Mouse (Mus musculus) left cerebral cortex, postnatal 36 days (tissue): Measurements from ENCODE around the gene Klhdc8b. TPM values are rescaled to one million over a fixed set of nuclear protein-coding genes. Genes with fewer than 3 reads are reported as not detected.

ENCODE experiments used
- DNase-seq, 2 experiments: peaks; one replicate each; pipeline ENCODE4 v3.0.0; 2021 to 2022; ENCODE audit warnings: low spot score in 2 of 2, mixed read lengths in 1 of 2
- intact Hi-C: fragments of 180-260 bp; cut with DNase I; formaldehyde crosslinking; loops from one replicate; pipeline ENCODE4 v1.15.1; 2025
- total RNA-seq, 2 experiments: library from RNA; stranded (reverse); gene quantifications; 2 replicates each; pipeline ENCODE4 v1.2.3; 2021

Gene Klhdc8b
- total RNA-seq, 2 experiments from 2014 or later: 31.1 to 33.9 TPM

DNA sequence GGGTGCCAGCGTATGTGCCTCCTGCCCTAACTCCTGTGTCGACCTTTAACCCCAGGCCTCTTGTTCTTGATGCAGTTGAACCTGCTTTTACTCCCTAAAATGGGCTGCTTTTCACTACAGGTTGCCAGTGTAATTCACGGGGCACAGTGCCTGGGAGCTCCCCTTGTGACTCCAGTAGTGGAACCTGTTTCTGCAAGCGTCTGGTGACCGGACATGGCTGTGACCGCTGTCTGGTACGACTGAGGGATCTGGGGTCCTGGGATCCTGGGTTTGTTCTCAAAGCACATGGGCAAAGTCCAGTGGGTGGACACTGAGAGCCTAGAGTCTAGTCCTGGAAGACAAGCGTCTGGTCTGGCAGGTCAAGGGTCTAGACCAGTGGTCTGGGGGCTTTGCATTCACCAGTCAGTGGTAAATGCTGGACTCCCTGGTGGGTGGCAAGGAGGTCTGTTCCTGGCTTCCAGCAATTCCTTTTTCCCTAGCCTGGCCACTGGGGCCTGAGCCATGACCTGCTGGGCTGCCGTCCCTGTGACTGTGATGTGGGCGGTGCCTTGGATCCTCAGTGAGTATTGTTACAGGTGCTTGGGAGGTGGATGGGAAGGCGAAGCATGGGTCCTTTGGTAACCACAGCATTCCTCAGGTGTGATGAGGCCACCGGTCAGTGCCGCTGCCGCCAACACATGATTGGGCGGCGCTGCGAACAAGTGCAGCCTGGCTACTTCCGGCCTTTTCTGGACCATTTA, 21.8 kb upstream of the Klhdc8b start:
- intact Hi-C loops: no loop called here
- no peak for DNase-seq

DNA sequence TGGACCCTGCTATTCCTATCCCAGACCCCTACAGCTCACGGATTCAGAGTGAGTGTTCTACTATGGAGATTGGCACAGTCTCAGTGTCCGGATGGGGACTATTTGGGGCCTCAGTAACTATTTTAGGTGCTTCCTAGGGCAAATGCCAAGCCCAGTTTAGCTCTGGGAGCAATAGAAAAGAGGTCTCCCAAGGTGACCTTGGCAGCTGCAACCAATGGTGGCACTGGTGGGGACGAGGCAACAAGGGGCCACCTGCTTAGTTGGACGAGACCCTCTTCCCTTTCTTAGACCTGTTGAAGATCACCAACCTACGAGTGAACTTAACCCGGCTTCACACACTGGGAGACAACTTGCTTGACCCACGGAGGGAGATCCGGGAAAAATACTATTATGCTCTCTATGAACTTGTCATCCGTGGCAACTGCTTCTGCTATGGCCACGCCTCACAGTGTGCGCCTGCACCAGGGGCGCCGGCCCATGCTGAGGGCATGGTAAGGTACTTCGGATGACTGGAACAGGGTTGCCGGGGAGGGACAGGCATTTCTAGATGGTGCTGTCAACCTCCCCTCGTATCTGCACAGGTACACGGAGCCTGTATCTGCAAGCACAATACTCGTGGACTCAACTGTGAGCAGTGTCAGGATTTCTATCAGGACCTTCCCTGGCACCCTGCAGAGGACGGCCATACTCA, 20.3 kb upstream of the Klhdc8b start:
- intact Hi-C loops: no loop called here
- DNase-seq: no peak

DNA sequence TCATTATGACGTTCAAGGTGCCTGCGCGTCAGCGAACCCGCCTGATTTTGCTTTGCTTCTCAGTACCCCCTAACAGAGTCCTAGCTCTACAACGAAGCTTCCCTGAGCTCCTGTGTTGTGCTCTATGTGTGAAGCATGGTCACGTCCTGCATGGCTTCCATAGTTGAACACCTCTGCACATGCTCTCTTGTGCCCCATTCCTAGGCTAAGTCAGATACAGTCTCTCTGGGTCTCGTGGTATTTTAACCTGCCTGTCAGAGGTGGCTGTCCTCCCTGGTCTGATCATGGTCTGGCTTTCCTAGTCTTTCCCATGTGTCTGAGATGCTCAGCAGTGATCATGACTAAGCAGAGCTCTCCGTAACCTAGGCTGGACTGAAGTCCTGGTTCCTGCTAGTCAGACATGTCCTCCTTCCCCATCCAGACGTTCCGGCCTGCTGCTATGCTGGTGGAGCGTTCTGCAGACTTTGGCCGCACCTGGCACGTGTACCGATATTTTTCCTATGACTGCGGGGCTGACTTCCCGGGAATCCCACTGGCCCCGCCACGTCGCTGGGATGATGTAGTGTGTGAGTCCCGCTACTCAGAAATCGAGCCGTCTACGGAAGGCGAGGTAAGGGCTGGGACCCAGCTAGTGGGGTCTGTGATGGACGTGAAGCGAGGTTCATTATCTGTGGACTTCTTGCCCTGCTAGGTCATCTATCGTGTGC, 19.6 kb upstream of the Klhdc8b start:
- DNase-seq: no peak
- intact Hi-C loops: no loop called here

DNA sequence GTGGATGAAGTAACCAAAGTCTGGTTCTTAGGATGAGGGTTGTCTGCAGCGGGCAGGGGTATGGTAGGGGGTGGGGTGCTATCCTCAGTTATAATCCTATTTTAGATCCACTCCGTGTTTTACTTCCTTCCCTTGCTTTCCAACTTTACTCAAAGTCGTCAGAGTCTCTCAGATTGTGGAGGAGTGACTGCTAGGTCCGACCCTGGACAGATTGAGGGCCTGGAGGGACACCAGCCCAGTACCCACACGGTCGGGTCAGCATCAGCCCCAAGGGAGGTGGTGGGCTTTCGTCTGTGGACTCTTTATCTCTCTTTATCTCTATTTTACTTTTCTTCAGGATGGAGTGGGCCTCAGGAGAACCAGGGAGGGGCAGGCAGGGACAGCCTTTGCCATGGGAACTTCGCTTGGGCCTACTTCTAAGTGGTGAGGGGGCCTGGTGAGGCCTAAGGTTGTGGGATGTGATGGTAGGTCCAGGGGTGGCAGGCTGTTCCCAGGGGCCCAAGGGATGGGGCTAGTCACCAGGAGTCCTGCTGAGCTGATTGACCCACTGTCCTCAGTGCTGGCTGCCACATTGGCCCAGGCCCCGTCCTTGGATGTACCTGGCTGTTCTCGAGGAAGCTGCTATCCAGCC, 18.5 kb upstream of the Klhdc8b start, which contains the start of gene Lamb2:
TSS of gene Lamb2 (plus strand) at position 16 of the 631 bp plus-strand sequence.
- intact Hi-C loops: no loop called here
- no peak for DNase-seq

DNA sequence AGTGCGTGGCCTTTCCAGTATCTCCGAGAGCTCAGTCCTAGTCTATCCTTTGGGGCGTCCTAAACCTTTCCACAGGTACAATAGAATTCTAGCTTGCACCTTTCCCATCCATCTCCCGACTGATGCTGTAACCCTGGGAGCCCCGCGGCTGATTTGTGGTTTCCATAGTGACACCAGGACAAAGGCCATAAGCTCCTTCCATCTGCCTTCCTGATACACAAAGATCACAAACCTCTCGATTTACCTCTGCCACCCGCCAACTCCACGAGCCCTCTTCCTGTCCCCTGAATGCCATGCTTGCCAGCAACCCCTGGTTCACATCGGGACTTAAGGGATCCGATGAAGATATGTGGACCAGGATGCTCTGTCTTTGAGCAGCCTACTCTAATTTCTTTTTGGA, 17.9 kb upstream of the Klhdc8b start:
- intact Hi-C loops: no loop called here
- DNase-seq: no peak

DNA sequence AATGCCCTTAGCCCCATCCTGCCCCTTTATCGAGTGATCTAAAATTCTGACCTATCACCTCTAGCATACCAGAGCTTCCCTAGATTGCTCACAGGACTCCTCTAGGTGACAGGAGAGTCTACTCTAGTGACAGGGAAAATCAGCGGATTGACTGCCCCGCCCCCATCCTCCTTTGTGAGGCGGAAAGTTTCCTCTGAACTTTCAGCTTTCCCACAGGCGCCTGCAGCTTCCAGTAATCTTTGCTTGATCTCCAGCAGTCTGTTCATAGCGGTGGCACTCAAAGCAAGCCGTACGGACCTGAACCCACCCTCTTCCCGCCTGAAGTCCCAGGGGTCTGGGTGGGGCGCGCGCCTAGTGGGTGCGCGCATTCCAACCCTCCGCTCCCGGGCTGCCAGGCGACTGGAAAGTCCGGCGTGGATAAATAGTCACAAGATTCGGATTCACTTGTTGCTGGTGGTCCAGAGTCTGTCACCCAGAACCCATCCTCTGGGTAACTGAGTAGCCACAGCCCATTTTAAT, 17.3 kb upstream of the Klhdc8b start:
- DNase-seq: peak in 1 of 2 experiments; percentile 36
- intact Hi-C loops: no loop called here

DNA sequence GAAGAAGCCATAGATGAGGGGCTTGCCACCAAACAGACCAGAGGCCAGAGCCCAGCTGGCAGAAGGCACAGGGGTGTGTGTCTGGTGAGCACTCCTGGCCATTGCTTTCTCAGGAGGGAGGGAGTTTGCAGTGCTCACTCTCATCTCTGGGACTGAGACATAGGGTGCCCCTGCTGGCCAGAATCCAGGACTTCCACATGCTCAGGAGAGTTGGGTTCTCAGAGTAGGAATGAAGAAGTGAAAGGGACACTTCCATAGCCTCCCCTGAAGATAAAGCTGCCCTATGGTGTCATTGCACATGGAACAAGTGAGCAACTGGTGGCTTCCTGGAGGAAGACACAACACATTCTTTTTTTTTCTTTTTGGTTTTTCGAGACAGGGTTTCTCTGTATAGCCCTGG, 13.1 kb upstream of the Klhdc8b start:
- intact Hi-C loops: no loop called here
- DNase-seq: no peak

DNA sequence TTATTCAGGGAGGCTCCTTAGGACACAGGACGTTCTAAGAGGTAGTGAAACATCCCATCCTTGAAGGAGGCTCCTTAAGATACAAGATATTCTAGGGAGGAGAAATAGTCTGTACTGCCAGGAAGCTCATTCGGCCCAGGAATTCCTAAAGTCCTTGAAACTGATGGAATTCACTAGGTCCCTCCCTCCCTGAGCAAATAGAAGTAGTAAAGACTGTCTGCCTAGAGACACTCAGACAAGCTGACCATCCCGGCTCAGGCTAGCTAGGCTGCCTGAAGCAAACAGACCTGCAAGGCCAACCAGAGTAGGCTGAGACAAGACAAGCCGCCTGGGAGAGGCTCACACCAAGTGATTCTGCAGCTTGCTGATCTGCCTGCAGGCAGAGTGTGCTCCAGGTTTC, 8.5 kb upstream of the Klhdc8b start:
- no peak for DNase-seq
- intact Hi-C loops: no loop called here

DNA sequence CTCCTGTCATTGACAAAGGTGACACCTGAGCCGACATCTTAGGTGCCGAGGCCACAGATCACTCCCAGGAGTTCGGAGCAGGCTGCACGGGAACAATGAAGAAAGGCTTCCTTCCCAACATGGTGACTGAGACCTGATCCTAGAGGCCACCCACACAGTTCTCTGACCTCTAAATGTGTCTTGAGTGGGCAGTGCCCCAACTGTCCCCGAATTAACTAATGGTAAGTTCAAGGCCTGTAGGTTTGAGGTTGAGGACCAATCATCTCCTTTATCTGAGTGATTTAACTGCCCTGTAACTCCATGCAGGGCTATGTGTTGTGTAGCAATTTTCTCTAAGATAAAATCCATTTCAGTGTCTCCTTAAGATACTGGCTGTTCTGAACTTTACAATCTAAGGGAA, 8.0 kb upstream of the Klhdc8b start:
- no peak for DNase-seq
- intact Hi-C loops: no loop called here

DNA sequence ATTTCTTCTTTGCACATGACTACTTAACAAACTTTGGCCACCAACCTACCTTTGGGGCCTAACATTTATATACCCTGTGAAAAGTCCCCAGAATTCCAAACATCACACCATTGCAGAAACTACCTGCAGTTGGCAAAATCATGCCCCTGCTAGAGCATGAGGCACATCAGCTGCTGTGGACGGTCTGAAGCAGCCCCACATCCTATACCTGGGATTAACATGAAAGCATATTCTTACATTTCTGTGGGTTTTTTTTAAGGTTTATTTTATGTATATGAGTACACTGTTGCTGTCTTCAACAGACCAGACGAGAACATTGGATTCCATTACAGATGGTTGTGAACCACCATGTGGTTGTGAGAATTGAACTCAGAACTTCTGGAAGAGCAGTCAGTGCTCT, 4.8 kb upstream of the Klhdc8b start:
- DNase-seq: no peak
- intact Hi-C loops: no loop called here

DNA sequence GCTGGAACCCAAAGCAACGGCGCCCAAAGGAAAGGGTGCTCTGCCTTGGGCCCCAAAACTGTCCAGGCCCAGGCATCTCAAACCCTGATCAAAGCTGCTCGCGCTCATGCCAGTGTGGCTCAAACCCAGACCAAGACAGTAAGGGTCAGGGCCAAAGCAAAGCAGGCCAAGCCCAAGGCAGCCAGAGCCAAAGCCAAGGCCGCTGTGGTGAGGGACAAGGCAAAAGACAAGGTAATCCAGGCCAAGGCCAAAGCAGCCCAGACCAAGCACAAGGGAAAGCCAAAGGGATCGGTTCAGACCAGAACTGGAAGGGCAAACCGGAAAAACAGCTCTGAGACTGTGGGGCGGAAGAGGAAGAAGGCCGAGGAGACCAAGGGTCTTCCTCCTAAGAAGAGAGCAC, 2.3 kb upstream of the Klhdc8b start:
- DNase-seq: no peak
- intact Hi-C loops: no loop called here

DNA sequence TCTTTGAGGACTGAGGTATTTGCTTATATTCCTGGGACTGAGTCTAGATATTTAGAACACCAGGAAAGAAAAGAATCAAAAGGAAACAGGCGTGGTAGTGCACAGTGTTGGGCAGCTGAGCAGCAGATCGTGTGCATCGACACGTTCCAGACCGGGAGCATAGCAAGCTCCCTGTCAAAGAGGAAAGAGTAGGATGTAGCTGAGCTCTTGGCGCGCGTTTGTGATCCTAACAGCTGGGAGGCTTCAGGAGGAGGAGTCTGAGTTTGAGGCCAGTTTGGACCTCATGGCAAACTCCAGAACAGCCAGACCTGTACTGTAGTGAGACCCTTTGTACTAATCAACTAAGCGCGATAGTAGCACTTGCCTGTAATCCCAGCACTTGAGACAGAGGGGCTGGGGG, 811 bp upstream of the Klhdc8b start:
- intact Hi-C loops: no loop called here
- DNase-seq: no peak

DNA sequence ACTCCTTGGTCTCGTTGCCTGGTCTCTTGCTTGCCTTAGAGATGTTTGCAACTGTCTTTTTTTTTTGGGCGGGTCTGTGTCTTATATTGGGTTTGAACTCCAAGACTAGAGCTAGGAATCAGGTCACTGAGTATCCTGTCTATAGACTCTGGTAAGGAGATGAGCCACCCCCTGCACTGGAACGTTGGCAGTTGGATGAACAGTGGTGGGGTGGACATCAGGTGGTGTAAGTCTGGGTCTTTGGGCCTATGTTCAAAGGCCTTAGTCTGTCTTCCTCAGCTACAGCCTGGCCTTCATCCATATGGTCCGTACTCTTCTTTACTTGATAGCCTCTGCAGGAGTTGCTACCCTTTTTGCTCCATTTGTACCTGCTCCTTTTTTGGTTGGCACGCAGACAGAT, 294 bp upstream of the Klhdc8b start:
- intact Hi-C loops: no loop called here
- no peak for DNase-seq

DNA sequence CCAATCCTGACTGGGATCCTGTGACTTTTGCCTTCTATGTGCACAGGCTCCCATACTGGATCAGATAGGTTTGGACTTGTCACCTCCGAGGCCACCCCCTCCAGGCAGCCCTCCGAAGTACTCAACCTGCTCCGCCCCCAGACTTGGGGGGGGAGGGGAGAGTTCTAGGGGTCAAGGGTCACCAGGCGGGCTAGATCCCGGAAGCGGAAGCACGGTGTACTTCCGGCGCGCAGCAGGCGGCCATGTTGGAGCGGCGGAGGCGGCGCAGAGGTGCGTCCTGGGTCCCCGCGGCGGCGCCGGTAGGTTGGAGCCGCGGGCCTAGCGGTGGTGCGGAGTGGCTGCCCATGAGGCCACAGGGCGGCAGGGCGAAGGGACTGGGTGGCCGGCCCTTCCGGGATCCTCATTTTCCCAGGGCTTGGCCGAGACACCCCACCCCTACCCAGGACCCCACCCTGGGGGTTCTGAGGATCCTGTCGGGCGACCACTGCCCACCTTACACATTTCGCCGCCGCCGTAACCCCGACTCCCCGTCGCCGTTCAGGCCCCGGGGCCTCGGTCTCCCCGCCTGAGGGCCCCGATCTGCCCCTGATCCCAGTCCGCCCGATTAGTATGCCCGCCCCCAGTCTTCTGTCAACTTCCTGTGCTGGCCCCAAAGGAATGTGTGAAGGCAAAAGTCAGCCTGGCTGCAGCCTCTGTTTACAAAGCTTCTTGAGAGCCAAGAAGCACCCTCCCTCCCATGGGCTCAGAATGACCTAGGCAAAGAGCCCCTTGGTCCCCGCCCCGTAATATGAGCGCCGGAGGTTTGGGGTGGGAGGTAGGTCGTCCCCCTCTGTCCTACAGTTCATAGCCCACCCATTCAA, 832 bp downstream of the Klhdc8b start, which contains the start of gene Ccdc71:
TSS of gene Ccdc71 (plus strand) at position 209 of the 860 bp plus-strand sequence.
- intact Hi-C loops: no loop called here
- DNase-seq: peak; percentile 86 to 89

DNA sequence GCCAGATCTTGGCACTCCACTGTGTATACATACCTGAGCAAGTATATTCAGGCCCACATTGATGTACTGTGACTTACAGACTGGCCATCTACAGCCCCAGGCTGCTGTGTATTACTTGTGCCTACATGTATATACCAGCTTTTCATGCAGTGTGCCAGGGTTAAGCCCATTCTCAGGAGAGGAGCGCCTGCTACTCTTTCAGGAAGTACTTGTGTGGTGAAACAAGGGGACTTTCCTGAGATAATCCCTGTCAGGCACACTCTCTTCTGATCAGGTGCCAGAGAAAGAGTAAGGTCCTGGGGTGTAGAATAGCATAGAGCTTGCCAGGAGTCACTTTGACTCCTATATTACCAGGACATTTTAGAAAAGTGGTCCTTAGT, 1.5 kb downstream of the Klhdc8b start:
- intact Hi-C loops: no loop called here
- DNase-seq: no peak

DNA sequence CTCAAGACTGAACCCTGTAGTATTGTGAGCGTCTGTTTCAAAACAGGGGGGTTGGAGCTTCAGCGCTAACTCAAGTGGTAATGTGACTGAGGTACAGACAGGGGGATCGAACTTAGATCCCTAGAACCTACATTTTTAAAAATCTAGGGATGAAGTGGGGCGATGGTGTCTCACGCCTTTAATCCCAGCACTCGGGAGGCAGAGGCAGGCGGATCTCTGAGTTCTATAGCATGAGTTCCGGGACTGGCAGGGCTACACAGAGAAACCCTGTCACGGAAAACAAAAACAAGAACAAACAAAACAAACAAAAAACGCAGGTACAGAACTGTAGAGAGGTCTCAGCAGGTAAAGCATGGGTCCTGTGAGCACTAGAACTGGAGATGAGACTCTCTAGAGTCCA, 4.4 kb downstream of the Klhdc8b start:
- no peak for DNase-seq
- intact Hi-C loops: no loop called here

DNA sequence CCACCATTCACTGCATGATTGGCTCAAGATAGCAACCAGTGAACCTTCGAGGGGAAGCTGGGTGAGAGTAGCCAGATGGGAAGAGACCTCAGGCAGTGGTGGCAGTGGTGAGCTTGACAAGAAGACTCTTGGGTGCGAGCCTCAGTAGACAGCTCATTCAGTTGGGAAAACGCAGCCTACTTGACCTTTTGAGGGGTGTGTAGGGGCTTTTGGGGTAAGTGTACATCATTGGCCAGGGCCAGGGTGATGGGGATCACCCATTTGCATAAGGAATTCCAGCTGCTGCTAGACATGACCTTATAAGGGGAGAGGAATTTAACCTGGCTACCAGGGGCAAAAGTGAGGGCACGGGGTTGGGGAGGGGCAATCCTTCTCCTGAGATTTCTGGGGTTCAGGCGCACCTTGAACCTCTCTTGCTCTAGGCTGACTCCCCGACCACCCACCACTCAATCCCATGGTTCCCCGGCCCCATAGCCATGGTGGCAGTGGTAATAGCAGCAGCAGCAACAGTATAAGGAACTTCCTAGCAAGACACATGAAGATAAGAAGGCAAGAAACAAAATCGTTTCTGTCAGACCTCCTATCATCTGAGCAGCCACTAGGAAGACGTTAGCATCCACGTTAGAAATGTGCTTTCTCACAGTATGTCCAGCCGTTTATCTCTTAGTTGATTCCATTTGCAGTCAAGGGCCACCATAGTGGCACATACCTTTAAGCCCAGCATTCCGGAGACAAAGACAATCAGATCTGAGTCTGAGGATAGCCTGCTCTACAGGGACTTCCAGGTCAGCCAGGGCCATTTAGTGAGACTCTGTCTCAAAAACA, 5.4 kb downstream of the Klhdc8b start:
- intact Hi-C loops: no loop called here
- DNase-seq: no peak

DNA sequence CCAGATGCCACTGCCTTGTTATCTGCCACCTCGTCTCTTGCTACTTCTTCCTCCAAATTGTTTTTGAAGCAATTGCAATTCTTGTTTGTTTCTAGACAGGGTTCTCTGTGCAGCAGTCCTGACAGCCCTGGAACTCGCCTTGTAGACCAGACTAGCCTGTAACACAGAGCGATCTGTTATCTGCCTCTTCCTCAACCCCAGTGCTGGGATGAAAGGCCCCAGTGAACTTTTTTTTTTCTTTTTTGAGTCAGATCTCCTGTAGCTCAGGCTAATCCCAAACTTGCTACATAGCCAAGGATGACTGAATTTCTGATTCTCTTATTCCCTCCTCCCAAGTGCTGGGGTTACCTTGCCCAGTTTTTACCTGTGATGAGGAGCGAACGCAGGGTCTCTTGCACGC, 7.0 kb downstream of the Klhdc8b start:
- intact Hi-C loops: loop anchor here (5.0 kb wide), 2 partner anchors 52 to 107 kb away; partner anchors contain the start of gene Usp4
- no peak for DNase-seq
